Mouse (Mus musculus) frontal cortex, adult 2 months (tissue): Measurements from ENCODE around the gene Slc2a13. TPM values are rescaled to one million over a fixed set of nuclear protein-coding genes. Genes with fewer than 3 reads are reported as not detected.

Experiments
- DNase-seq, 2 experiments: peaks; one replicate each; pipeline ENCODE4 v3.0.0; 2022; ENCODE audit warnings: low spot score in 1 of 2; ENCODE audit errors: extremely low spot score in 1 of 2
- polyA plus RNA-seq: library from polyadenylated mRNA; depleted of rRNA; stranded (reverse); fragments of >200 nt; gene quantifications from 2 replicates; pipeline ENCODE4 v1.2.3, GENCODE M21; 2012

The Slc2a13 gene
- polyA plus RNA-seq, 1 experiment: 26.8 TPM

- DNase-seq: no peak
Measured at GRCm38 (mm10) chr15:91378751-91379325, 194.2 kb downstream of the Slc2a13 start.

- DNase-seq: no peak
Measured at GRCm38 (mm10) chr15:91377568-91377967, 195.5 kb downstream of the Slc2a13 start.

- peak; percentile 33 to 52 for DNase-seq
Measured at GRCm38 (mm10) chr15:91377105-91377504, 196.0 kb downstream of the Slc2a13 start.

GRCm38 (mm10) chr15:91374441-91374840, 198.6 kb downstream of the Slc2a13 start:
- no peak for DNase-seq

GRCm38 (mm10) chr15:91373203-91373584, 199.9 kb downstream of the Slc2a13 start:
- DNase-seq: peak; percentile 41 to 76

- DNase-seq: no peak
Measured at GRCm38 (mm10) chr15:91372464-91373202, 200.4 kb downstream of the Slc2a13 start.

- DNase-seq: no peak
Measured at GRCm38 (mm10) chr15:91371859-91372394, 201.1 kb downstream of the Slc2a13 start.

GRCm38 (mm10) chr15:91369736-91370449, 203.2 kb downstream of the Slc2a13 start:
- peak in 1 of 2 experiments; percentile 52 for DNase-seq

GRCm38 (mm10) chr15:91360495-91360894, 212.6 kb downstream of the Slc2a13 start:
- no peak for DNase-seq

GRCm38 (mm10) chr15:91351006-91351405, 222.1 kb downstream of the Slc2a13 start:
- no peak for DNase-seq

- DNase-seq: no peak
Measured at GRCm38 (mm10) chr15:91338350-91338749, 234.7 kb downstream of the Slc2a13 start.

- peak in 1 of 2 experiments; percentile 28 for DNase-seq
Measured at GRCm38 (mm10) chr15:91334416-91334900, 238.6 kb downstream of the Slc2a13 start.

- DNase-seq: no peak
Measured at GRCm38 (mm10) chr15:91327748-91328147, 245.3 kb downstream of the Slc2a13 start.

- peak; percentile 53 to 70 for DNase-seq
Measured at GRCm38 (mm10) chr15:91327023-91327422, 246.0 kb downstream of the Slc2a13 start.

GRCm38 (mm10) chr15:91319376-91319775, 253.7 kb downstream of the Slc2a13 start:
- peak in 1 of 2 experiments; percentile 28 for DNase-seq

GRCm38 (mm10) chr15:91316964-91317363, 256.1 kb downstream of the Slc2a13 start:
- DNase-seq: peak in 1 of 2 experiments; percentile 28

GRCm38 (mm10) chr15:91314402-91315318, 258.4 kb downstream of the Slc2a13 start:
- DNase-seq: peak in 1 of 2 experiments; percentile 57

- DNase-seq: peak in 1 of 2 experiments; percentile 71
Measured at GRCm38 (mm10) chr15:91304296-91304852, 268.7 kb downstream of the Slc2a13 start.

GRCm38 (mm10) chr15:91301366-91301765, 271.7 kb downstream of the Slc2a13 start:
- DNase-seq: peak; percentile 81 to 97
